Mouse (Mus musculus): ENCODE data around the gene Acp5. TPM values are rescaled to one million over a fixed set of nuclear protein-coding genes. Genes with fewer than 3 reads are reported as not detected.
"Not testable (repeated sequence)": the region's sequence is repeated elsewhere in the genome, so short reads cannot be mapped to it uniquely, and the experiment has no call there.

Acp5 gene
- polyA plus RNA-seq, 1 experiment: 47.7 TPM

DNA sequence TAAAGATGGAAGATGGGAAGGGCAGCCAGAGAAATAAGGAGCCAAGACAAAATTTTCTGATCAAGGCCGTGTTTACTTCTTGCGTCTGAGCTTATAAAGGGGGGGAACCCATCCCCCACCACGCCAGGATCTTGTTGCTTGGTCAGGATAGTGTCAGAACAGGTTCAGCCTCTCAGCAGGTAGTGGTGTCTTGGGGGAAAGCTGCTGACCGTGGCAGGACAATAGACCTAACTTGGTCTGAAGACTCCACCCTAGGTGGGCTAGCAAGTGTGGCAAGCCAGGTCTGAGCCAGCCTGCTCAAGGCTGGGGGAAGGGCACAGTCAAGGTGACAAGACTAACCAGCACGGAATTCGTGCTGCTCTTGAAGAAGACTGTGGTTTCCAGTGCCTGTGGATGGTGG, 25.8 kb upstream of the Acp5 start:
- no peak for DNase-seq
- H3K4me1 ChIP-seq (ENCODE audit: control insufficient read depth, insufficient read depth, low read length): peaks cover 3% of the 10 kb centered on the region; the same call in 1 of the 2 replicates
- TF ChIP-seq CTCF (IDR thresholded peaks at IDR 0.05; ENCODE audit: insufficient read depth, low read length): no peak
- TF ChIP-seq POLR2A (IDR thresholded peaks at IDR 0.05; ENCODE audit: borderline replicate concordance, extremely low read depth, low read depth, low read length): no peak
- H3K4me3 ChIP-seq (replicated peaks; ENCODE audit: extremely low read depth, low read depth, low read length): no peak overlapping the region
- 47% methylated on average over 6 of the region's 6 CpGs for WGBS

DNA sequence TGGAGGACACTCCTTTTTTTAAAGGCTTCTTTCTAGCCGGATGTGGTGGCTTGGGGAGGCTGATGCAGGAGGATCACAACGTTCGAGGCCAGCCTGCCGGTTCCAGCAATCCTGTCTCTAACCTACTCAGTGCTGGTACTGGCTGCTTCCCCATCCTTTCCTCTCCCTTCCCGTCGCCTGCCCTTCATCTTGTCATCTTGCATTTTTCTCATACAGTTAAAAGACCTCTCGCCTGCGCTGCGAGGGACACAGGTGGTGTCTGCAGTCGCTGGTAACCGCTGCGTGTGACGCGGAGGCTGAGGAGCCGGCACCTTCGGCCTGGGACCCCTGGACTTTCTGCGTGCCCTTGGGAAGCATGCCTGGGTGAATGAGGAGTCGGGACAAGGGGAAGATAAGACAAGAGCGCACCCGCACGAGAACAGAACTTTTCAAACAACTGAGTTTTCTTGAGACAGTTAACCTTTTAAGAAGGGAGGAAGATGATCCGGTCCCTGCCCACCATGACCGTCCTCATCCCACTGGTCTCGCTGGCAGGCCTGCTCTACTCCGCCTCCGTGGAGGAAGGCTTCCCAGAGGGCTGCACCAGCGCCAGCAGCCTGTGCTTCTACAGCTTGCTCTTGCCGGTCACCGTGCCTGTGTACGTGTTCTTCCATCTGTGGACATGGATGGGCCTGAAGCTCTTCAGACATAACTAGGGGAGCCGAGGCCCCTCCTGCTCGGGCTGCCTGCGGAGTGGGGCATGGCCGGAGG, 22.2 kb upstream of the Acp5 start:
- DNase-seq: no peak
- TF ChIP-seq POLR2A (IDR thresholded peaks at IDR 0.05; ENCODE audit: borderline replicate concordance, extremely low read depth, low read depth, low read length) (no peak), CTCF (IDR thresholded peaks at IDR 0.05; ENCODE audit: insufficient read depth, low read length) (no peak)
- Histone ChIP-seq H3K4me1 (ENCODE audit: control insufficient read depth, insufficient read depth, low read length) (peaks cover 8% of the 10 kb centered on the region), H3K4me3 (replicated peaks; ENCODE audit: extremely low read depth, low read depth, low read length) (peak overlapping the region; percentile 32)
- 71% methylated on average over 34 of the region's 34 CpGs for WGBS

DNA sequence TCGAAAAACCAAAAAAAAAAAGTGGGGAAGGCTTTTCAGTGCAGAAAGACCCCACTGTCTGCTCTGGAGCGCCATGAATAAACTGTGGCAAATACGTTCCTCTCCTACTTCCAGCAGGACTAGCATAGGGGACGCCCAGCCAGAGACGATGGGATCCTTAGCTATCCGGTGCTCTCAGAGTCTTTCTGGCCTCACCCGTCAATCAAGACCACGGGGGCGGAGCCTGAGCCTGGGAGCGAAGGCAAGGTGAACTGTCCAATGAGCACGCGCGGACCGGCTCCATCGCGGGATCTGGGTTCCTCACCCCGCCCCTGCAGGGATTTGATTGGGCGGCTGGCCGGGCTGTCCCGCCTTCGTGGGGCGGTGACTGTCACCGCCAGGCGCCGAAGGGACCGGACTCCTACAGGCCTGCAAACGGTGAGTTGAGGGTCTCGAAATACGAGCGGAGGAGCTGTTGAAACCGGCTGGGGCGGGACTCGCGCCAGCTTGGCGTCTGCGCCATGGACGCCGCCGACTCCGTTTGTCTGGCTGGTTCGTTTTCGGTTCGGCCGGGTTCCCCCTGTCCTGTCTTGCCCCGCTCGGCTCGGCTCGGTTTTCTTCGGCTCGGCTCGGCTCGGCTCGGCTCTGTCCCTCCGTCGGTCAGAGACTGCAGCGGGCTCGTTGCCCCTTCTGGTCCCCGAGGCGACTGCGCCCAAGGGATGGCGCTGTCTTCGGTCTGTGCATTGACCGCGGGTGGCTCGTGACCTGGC, 21.2 kb upstream of the Acp5 start, which contains the start of gene Pigyl:
TSS of gene Pigyl (plus strand) at position 350 of the 749 bp plus-strand sequence.
- DNase-seq: peak; percentile 98
- peak within 1 kb of the TSS; percentile 75 for H3K4me3 ChIP-seq (replicated peaks; ENCODE audit: extremely low read depth, low read depth, low read length)
- TF ChIP-seq POLR2A (IDR thresholded peaks at IDR 0.05; ENCODE audit: borderline replicate concordance, extremely low read depth, low read depth, low read length): peak; percentile 90
- no peak for TF ChIP-seq CTCF (IDR thresholded peaks at IDR 0.05; ENCODE audit: insufficient read depth, low read length)
- H3K4me1 ChIP-seq (ENCODE audit: control insufficient read depth, insufficient read depth, low read length): peaks cover 8% of the 10 kb centered on the region
- WGBS: under 1% methylated on average over 65 of the region's 65 CpGs

DNA sequence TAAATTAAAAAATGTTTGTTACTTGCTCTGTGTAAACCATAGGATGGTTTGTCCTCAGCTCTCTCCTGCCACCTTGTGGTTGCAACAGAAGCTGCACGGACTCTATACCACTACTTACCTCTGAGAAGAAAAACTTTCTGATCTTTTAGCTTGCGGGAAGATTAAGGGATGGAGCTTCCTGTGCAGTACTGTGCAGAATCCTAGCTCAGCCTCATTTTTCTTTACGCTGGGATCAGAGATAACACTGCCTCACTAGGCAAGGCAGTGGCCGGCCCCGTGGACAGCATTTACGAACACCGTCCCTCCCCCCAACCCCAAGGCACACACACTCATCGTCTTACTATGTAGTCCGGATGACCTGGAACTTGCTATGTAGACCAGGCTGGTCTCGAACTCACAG, 20.1 kb upstream of the Acp5 start:
- DNase-seq: peak; percentile 63
- TF ChIP-seq CTCF (IDR thresholded peaks at IDR 0.05; ENCODE audit: insufficient read depth, low read length) (peak; percentile 58), POLR2A (IDR thresholded peaks at IDR 0.05; ENCODE audit: borderline replicate concordance, extremely low read depth, low read depth, low read length) (no peak)
- Histone ChIP-seq H3K4me3 (replicated peaks; ENCODE audit: extremely low read depth, low read depth, low read length) (peak overlapping the region; percentile 50), H3K4me1 (ENCODE audit: control insufficient read depth, insufficient read depth, low read length) (peaks cover 8% of the 10 kb centered on the region)
- 14% methylated on average over 10 of the region's 10 CpGs for WGBS

DNA sequence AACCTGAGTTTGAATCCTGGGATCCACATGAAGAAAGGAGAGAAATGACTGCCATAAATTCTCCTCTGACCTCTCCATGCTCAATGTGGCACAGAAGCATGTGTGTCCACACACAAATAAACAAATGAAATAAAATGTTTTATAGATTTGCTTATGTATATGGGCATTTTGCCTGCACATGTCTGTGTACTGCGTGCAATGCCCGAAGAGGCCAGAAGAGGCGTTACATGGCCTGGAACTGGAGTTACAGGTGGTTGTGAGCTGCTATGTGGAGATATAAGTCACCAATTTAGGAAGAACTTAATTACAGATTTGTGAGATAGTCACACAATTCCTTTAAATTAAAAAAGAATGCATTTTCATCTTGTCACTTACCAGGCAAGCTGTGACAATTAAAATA, 18.3 kb upstream of the Acp5 start:
- DNase-seq: no peak
- 92% methylated on average over 3 of the region's 3 CpGs for WGBS
- TF ChIP-seq POLR2A (IDR thresholded peaks at IDR 0.05; ENCODE audit: borderline replicate concordance, extremely low read depth, low read depth, low read length) (no peak), CTCF (IDR thresholded peaks at IDR 0.05; ENCODE audit: insufficient read depth, low read length) (no peak)
- Histone ChIP-seq H3K4me3 (replicated peaks; ENCODE audit: extremely low read depth, low read depth, low read length) (no peak overlapping the region), H3K4me1 (ENCODE audit: control insufficient read depth, insufficient read depth, low read length) (peaks cover 8% of the 10 kb centered on the region)

DNA sequence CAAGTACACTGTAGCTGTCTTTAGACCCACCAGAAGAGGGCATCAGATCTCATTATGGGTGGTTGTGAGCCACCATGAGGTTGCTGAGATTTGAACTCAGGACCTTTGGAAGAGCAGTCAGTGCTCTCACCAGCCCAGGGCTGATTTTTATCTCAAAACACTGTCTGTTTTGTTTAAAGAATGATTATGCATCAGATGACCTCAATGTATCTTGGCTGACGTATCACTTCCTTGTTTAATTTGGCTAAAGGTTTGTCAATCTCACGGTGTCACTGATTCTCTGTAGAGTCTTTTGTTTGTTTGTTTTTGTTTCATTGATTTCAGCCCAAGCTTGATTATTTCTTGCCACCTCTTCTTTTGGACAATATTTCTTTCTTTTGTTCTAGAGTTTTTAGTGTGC, 15.4 kb upstream of the Acp5 start:
- 22% methylated on average over 2 of the region's 2 CpGs for WGBS
- no peak for DNase-seq
- TF ChIP-seq CTCF (IDR thresholded peaks at IDR 0.05; ENCODE audit: insufficient read depth, low read length) (no peak), POLR2A (IDR thresholded peaks at IDR 0.05; ENCODE audit: borderline replicate concordance, extremely low read depth, low read depth, low read length) (no peak)
- Histone ChIP-seq H3K4me1 (ENCODE audit: control insufficient read depth, insufficient read depth, low read length) (peaks cover 4% of the 10 kb centered on the region), H3K4me3 (replicated peaks; ENCODE audit: extremely low read depth, low read depth, low read length) (no peak overlapping the region)

DNA sequence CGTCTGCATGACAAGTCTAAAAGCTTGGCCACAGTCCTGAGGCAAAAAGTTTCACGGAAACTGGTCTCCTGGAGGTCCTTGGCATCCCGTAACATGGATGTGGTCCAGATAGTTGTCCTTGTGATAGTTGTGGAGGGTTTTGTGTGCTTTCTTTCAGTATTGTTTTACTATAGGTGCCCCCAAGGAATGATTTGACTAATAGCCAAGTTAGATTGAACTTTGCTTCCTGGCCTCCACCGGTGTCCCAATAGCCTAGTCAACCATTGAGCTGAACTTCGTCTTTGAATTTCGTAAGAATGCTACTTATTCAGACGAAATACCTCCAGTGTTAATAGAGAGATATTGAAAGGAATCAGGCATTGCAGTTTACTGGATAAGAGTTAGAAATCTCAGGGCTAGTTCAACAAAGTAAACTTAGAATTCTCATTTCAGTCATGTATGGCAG, 14.8 kb upstream of the Acp5 start:
- DNase-seq; H3K4me3 ChIP-seq (replicated peaks; ENCODE audit: extremely low read depth, low read depth, low read length); H3K4me1 ChIP-seq (ENCODE audit: control insufficient read depth, insufficient read depth, low read length): not testable (repeated sequence)
- WGBS: 58% methylated on average over 7 of the region's 7 CpGs

DNA sequence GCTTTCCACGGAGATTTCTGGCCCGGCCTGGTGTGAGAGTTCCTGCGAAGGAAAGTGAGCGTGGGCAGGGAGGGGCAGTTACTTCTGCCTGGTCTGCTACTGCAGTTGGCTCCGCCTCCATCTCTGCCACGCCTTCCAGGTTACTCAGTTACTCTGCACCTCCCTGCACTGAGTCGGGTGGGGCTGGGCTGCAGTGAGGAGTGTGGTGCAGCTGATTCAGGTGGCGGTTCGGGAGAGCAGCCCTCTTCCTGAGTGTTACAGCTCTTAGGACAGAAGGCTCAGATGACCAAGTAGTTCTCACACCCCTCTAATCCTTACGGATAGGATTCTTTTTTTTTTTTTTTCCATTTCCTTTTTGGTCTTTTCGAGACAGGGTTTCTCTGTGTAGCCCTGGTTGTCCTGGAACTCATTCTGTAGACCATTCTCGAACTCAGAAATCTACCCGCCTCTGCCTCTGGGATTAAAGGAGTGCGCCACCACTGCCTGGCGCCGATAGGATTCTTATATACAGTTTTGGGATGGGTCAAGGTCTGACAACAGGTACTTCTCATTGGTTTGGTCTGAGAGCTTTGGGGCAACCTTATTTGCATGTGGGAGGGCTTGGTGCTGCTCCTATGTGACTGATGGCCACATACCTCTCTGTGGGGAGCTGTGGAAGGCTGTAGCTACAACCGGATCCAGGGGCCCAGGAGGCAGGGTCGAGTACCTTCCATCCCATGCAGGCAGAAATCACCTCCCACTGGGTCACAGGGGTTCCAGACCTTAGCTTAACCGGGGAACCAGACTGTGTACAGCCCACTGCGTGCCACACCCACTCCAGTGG, 14.1 kb upstream of the Acp5 start:
- Histone ChIP-seq H3K4me1 (ENCODE audit: control insufficient read depth, insufficient read depth, low read length) (no peaks in the 10 kb centered on the region; the same call in 1 of the 2 replicates), H3K4me3 (replicated peaks; ENCODE audit: extremely low read depth, low read depth, low read length) (no peak overlapping the region)
- 68% methylated on average over 20 of the region's 20 CpGs for WGBS
- no peak for TF ChIP-seq CTCF (IDR thresholded peaks at IDR 0.05; ENCODE audit: insufficient read depth, low read length)
- peak; percentile 78; the same call in 1 of the 2 replicates for TF ChIP-seq POLR2A (IDR thresholded peaks at IDR 0.05; ENCODE audit: borderline replicate concordance, extremely low read depth, low read depth, low read length)
- DNase-seq: peak; percentile 31

DNA sequence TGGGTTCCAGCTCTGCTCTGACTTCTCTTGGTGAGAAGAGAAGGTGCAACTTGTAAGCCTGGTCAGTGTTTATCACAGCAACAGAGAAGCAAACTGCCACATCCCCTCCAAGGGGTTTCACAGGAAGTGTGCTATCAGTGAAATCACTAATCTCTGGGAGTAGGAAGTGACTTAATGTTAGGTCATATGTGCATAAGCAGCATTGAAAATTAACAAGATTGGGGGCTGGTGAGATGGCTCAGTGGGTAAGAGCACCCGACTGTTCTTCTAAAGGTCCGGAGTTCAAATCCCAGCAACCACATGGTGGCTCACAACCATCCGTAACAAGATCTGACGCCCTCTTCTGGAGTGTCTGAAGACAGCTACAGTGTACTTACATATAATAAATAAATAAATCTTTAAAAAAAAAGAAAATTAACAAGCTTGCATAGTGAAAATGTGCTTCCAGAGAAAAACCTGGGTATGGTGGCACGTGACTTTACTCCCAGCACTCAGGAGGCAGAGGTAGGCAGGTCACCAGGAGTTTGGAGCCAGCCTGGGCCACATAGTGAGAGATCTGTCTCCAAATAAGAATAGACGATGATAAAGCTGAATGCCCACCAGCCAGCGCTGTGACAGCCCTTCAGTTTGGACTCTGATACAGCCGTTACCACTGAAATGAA, 8.9 kb upstream of the Acp5 start:
- DNase-seq: no peak
- WGBS: 66% methylated on average over 8 of the region's 8 CpGs

More for the DNA sequence above, 8.9 kb upstream of the Acp5 start:
- Histone ChIP-seq H3K4me1 (ENCODE audit: control insufficient read depth, insufficient read depth, low read length) (no peaks in the 10 kb centered on the region), H3K4me3 (replicated peaks; ENCODE audit: extremely low read depth, low read depth, low read length) (no peak overlapping the region)
- TF ChIP-seq POLR2A (IDR thresholded peaks at IDR 0.05; ENCODE audit: borderline replicate concordance, extremely low read depth, low read depth, low read length): no peak
- no peak for TF ChIP-seq CTCF (IDR thresholded peaks at IDR 0.05; ENCODE audit: insufficient read depth, low read length)
